Mouse (Mus musculus): ENCODE measurements around the gene Map2k5. TPM values are rescaled to one million over a fixed set of nuclear protein-coding genes. Genes with fewer than 3 reads are reported as not detected.

Map2k5 gene
- polyA plus RNA-seq, 1 experiment from 2014 or later, result 32.5 TPM

DNA sequence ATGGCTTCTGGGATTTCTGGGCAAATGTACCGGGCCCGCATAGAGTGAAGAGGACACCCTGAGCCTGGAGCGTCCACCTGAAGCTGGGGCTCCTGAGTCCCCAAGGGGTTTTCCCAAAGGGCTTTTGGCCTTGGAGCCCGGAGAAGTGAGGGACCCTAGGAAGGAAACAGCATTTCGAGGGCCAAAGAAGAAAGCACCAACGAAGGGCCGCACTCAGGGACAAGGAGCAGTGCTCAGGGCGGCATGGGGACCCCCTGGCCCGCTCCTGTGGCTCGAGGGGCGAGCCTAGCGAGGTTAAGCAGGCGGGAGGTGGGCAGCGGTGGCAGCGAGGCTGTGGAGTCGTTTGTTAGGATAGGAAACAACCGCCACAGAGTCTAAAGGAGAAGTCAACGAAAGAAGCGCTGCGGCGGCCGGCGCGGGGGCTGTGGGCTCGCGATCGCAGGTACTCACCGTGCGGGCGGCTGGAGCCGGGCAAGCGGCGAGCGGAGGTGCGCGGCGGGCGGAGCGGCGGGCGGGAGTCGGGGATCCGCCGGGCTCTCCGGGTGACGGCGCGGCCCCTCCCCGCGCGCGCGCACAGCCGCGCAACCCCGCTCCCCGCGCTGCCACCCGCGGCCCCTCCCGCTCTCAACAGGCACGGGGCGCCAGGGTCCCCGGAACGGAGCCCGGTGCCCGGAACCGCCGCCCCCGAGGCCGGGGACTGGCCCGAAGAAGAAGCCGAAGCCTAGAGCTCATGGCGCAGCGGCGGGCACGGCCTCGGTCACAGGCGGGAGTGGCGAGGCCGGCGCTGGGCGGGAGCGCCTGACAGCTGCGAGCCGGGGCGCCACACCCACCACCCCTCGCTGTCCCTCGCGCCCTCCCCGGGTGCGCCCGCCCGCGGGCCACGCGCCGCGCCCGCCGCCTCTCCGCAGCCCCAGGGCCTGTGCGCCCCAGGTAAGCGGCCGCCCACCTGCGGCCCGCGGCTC is 229.0 kb downstream of the Map2k5 start, which contains the start of gene Skor1:
Gene Skor1, minus strand, starts transcription at position 552 of the 962 bp plus-strand sequence.
- no peak; the same call in 1 of the 2 replicates for ATAC-seq (ENCODE audit: borderline replicate concordance, extremely low read depth, low FRiP score, low TSS enrichment)
- no peak within 1 kb of the TSS for H3K27ac ChIP-seq
- H3K4me3 ChIP-seq, result peak within 1 kb of the TSS; percentile 44
- no peaks in the 10 kb centered on the region for H3K9me3 ChIP-seq
- peak within 1 kb of the TSS; percentile 65 for H3K4me2 ChIP-seq
- H3K36me3 ChIP-seq, result no peaks in the 10 kb centered on the region
- peaks cover 51% of the 10 kb centered on the region for H3K4me1 ChIP-seq
- peaks cover 100% of the 10 kb centered on the region for H3K27me3 ChIP-seq
- no peak within 1 kb of the TSS for H3K9ac ChIP-seq
- under 1% methylated on average over 83 of the region's 108 CpGs for WGBS

GRCm38 (mm10) chr9:63147786-63148409 is 229.8 kb downstream of the Map2k5 start:
- Histone ChIP-seq H3K9ac (no peak overlapping the region), H3K9me3 (no peaks in the 10 kb centered on the region), H3K27ac (no peak overlapping the region), H3K4me2 (no peak overlapping the region), H3K4me3 (peak overlapping the region; percentile 44; the same call in 1 of the 2 replicates), H3K27me3 (peaks cover 100% of the 10 kb centered on the region), H3K4me1 (peaks cover 59% of the 10 kb centered on the region), H3K36me3 (no peaks in the 10 kb centered on the region)
- under 1% methylated on average over 14 of the region's 14 CpGs for WGBS
- ATAC-seq (ENCODE audit: borderline replicate concordance, extremely low read depth, low FRiP score, low TSS enrichment), result no peak

DNA sequence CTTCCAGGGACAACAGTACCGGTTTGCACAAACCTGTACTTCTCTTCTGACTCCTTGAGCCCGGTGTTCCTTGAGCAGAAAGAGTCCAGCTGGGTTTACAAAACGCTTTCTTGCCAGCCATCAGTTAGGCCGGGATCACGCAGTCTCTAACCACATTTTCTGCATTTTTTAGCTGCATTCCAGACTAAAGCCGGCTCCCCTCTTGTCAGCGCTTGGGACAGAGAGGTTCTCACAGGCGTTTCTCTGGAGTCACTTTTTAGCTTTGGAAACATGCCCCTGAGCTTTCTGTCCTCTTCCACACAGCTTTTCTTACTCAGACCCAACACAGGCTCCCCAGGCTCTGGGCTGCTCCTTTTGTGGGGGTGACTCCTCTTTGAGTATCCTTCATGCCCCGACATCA is 230.4 kb downstream of the Map2k5 start:
- no peak for ATAC-seq (ENCODE audit: borderline replicate concordance, extremely low read depth, low FRiP score, low TSS enrichment)
- Histone ChIP-seq H3K9ac (no peak overlapping the region), H3K9me3 (no peaks in the 10 kb centered on the region), H3K4me1 (peaks cover 63% of the 10 kb centered on the region), H3K27ac (no peak overlapping the region), H3K36me3 (no peaks in the 10 kb centered on the region), H3K4me2 (peak overlapping the region; percentile 40), H3K4me3 (peak overlapping the region; percentile 27; the same call in 1 of the 2 replicates), H3K27me3 (peaks cover 100% of the 10 kb centered on the region)
- 0% methylated on average over 9 of the region's 9 CpGs for WGBS

GRCm38 (mm10) chr9:63146856-63147274 is 230.8 kb downstream of the Map2k5 start:
- no peaks in the 10 kb centered on the region for H3K9me3 ChIP-seq
- H3K4me2 ChIP-seq, result peak overlapping the region; percentile 40
- H3K27ac ChIP-seq, result no peak overlapping the region
- 0% methylated on average over 20 of the region's 20 CpGs for WGBS
- peaks cover 100% of the 10 kb centered on the region for H3K27me3 ChIP-seq
- no peaks in the 10 kb centered on the region for H3K36me3 ChIP-seq
- peak overlapping the region; percentile 27 for H3K4me3 ChIP-seq
- H3K4me1 ChIP-seq, result peaks cover 68% of the 10 kb centered on the region
- no peak for ATAC-seq (ENCODE audit: borderline replicate concordance, extremely low read depth, low FRiP score, low TSS enrichment)
- no peak overlapping the region for H3K9ac ChIP-seq

DNA sequence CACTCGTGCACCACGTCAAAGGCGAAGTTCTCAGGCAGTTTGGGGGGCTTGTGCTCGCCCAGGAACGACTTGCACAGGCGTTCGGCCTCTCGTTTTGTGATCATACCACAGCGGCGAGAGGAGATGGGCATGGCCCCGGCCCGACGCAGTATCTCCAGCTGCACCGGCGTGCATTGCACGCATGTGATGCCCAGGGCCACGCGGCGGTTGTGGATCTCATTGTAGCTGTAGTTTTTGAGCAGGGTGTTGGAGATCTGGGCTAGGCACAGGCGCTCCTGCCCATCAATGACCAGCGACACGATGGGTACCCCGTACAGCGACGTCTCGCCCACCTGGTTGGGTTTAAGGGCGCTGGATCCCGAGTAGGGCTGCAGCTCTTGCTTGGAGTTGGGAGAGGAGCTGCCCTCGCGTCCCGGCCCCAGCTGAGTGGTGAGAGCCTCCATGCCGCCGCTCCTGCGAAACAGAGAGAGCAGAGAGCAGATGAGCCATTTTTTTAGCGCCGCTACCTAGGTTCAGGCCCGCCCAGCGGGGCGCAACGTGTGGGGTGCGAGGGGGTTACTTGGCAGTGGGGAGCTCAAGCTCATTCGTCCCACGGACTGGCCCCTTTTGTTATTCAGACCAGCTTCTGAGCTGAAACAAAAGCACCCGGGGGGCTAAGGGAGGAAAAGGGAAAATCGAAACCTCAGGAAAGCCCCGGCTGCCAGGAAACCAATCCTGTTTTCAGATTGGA is 231.4 kb downstream of the Map2k5 start:
- 1% methylated on average over 46 of the region's 46 CpGs for WGBS

DNA sequence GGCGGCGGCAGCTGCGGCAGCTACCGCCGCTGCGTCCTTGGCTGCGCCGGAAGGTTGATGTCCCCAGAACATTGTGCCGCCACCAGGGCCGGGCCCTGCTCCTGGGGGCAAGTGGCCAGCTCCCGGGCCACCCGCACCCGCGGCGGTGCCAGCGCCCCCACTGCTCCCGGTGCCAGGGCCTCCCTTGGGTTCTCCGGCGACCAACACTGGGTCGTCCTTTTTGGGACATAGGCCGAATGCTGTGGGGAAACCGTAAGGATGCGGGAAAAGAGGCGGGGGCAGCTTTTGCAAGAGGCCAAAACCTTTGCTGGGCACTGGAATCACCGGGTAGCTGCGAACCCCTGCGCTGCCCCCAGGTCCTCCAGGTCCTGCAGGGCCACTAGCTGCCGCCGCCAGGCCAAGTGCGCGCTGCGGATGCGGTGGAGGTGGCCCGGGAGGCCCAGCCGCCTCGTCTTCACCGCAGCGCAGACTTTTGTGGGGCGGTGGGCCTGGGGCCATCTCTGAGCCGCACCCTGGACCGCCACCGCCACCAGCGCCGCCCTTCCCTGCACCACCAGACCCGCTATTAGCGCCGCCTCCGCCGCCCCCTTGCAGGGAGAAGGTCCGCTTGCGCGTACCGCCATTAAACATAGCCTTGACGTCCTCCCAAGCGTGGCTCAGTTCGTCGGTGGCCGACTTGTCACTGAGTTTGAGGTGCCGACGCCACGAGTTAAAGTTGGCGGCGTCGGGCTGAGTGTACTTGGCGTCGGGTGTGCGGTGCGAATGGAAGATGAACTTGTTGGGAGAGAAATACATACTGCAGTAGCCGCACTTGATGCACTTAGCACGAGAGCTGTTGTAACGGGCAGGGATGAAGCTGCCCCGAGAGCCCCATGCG is 232.2 kb downstream of the Map2k5 start:
- no peaks in the 10 kb centered on the region for H3K9me3 ChIP-seq
- no peak overlapping the region for H3K27ac ChIP-seq
- peaks cover 100% of the 10 kb centered on the region for H3K27me3 ChIP-seq
- H3K4me3 ChIP-seq, result peak overlapping the region; percentile 27
- H3K36me3 ChIP-seq, result no peaks in the 10 kb centered on the region
- WGBS, result under 1% methylated on average over 73 of the region's 73 CpGs
- peaks cover 71% of the 10 kb centered on the region for H3K4me1 ChIP-seq
- no peak for ATAC-seq (ENCODE audit: borderline replicate concordance, extremely low read depth, low FRiP score, low TSS enrichment)
- H3K4me2 ChIP-seq, result peak overlapping the region; percentile 11
- H3K9ac ChIP-seq, result no peak overlapping the region

More for the DNA sequence above, 231.4 kb downstream of the Map2k5 start:
- H3K36me3 ChIP-seq, result no peaks in the 10 kb centered on the region
- H3K27me3 ChIP-seq, result peaks cover 100% of the 10 kb centered on the region
- peaks cover 71% of the 10 kb centered on the region for H3K4me1 ChIP-seq
- no peak overlapping the region for H3K27ac ChIP-seq
- H3K4me3 ChIP-seq, result peak overlapping the region; percentile 27
- no peak for ATAC-seq (ENCODE audit: borderline replicate concordance, extremely low read depth, low FRiP score, low TSS enrichment)
- H3K4me2 ChIP-seq, result peak overlapping the region; percentile 40
- H3K9ac ChIP-seq, result no peak overlapping the region
- no peaks in the 10 kb centered on the region for H3K9me3 ChIP-seq

DNA sequence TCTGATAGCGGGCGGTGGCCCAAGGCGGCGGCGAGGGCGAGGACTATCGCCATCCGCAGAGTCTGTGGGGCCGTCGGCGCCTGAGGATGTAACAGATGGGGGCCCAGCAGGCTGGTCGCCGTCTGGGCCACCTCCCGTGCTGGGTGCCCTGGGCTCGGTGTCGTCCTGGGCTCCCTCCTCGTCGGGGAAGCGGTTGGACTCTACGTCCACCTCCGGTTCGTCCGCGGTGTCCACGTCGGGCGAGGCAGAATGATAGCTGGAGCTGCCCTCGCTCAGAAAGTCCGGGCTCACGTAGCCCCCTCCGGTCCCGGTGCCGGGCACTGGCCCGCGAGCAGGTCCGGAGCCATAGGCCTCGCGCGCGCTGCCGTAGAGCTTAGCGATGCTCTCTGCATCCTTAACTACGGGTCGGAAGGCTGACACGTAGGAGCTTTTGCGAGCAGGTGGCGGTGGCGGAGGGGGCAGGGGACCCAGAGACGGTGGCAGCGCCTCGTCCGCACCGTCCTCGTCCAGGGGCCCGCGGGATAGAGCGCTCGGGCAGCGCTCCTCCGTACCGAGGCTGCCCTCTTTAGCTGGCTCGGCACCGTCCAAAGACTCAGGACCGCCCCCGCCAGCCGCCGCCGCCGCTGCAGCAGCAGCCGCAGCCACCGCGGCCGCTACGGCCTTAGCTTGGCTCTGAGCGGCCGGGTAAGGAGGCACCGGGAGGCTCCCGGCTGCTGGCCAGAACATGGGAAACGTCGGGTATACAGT is 233.0 kb downstream of the Map2k5 start:
- H3K9me3 ChIP-seq, result no peaks in the 10 kb centered on the region
- no peak overlapping the region for H3K27ac ChIP-seq
- H3K4me2 ChIP-seq, result peak overlapping the region; percentile 11
- H3K27me3 ChIP-seq, result peaks cover 100% of the 10 kb centered on the region
- H3K4me3 ChIP-seq, result peak overlapping the region; percentile 27; the same call in 1 of the 2 replicates
- no peak overlapping the region for H3K9ac ChIP-seq
- no peak for ATAC-seq (ENCODE audit: borderline replicate concordance, extremely low read depth, low FRiP score, low TSS enrichment)
- no peaks in the 10 kb centered on the region for H3K36me3 ChIP-seq
- WGBS, result 2% methylated on average over 79 of the region's 80 CpGs
- H3K4me1 ChIP-seq, result peaks cover 71% of the 10 kb centered on the region

DNA sequence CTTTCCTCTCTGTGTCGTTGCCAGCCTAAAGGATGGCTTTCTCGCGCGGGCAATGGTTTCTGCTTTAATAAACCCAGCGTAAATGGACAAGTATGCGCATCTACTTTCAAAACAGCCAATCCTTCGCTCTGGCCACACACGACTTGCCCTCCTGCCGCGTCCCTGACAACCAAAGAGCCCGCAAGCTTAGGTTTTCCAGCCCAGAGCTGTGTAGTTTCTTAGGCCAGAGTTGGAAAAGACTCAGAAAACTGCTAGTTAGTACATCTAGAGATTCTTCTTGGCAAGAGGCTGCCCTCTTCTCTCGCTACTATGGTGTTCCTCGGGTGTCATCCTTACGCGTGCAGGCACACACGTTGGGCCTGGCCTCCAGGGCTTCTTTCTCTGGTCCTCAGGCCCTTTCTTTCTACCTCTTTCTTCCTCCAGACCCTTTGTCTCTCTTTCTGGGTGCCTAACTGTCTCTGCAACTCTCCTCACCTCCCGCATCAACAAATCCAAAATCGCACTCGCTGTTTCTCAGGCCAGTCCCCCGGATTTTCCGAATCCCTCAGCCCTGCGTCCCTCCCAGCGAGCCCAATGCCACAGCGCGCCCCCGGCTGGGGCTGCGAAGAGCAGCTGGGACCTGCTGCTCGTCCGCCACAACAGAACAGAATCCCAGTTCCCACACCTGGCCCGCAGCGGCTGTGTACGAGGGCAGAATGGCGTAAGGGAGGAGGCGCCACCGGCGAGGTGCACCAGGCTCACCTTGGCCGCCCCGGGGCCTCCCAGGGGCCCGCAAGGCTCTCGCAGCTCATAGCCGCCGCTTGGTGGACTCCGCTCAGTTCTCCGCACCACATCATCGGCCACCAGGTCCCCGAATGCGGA is 233.8 kb downstream of the Map2k5 start:
- ATAC-seq (ENCODE audit: borderline replicate concordance, extremely low read depth, low FRiP score, low TSS enrichment), result no peak
- Histone ChIP-seq H3K9me3 (no peaks in the 10 kb centered on the region), H3K27me3 (peaks cover 100% of the 10 kb centered on the region), H3K4me2 (peak overlapping the region; percentile 11; the same call in 1 of the 2 replicates), H3K9ac (no peak overlapping the region), H3K4me3 (peak overlapping the region; percentile 0; the same call in 1 of the 2 replicates), H3K27ac (no peak overlapping the region), H3K36me3 (no peaks in the 10 kb centered on the region), H3K4me1 (peaks cover 66% of the 10 kb centered on the region)
- 1% methylated on average over 47 of the region's 47 CpGs for WGBS

GRCm38 (mm10) chr9:63143227-63143626 is 234.5 kb downstream of the Map2k5 start:
- no peak overlapping the region for H3K27ac ChIP-seq
- H3K27me3 ChIP-seq, result peaks cover 100% of the 10 kb centered on the region
- H3K9ac ChIP-seq, result no peak overlapping the region
- H3K4me3 ChIP-seq, result no peak overlapping the region
- no peak for ATAC-seq (ENCODE audit: borderline replicate concordance, extremely low read depth, low FRiP score, low TSS enrichment)
- no peaks in the 10 kb centered on the region for H3K9me3 ChIP-seq
- no peaks in the 10 kb centered on the region for H3K36me3 ChIP-seq
- 2% methylated on average over 25 of the region's 25 CpGs for WGBS
- H3K4me2 ChIP-seq, result no peak overlapping the region
- peaks cover 66% of the 10 kb centered on the region for H3K4me1 ChIP-seq

All from lung, embryonic 15.5 days (tissue).